Mouse (Mus musculus) ES-Bruce4 (cell line): ENCODE results near the gene Pex26. TPM values are rescaled to one million over a fixed set of nuclear protein-coding genes. Genes with fewer than 3 reads are reported as not detected.

ENCODE experiments used
- H3K27ac ChIP-seq: 2 replicates; pipeline ENCODE4 v1.5.1; 2012; ENCODE audit warnings: low read length, inconsistent platforms; ENCODE audit not compliant: insufficient read depth
- H3K27me3 ChIP-seq: 2 replicates; pipeline ENCODE4 v1.6.1; 2012; ENCODE audit warnings: mild to moderate bottlenecking, low read length, inconsistent platforms; ENCODE audit not compliant: control insufficient read depth, poor library complexity, insufficient read depth, severe bottlenecking
- H3K36me3 ChIP-seq: 2 replicates; pipeline ENCODE4 v1.6.1; 2012; ENCODE audit warnings: inconsistent platforms, mild to moderate bottlenecking, low read length, moderate library complexity; ENCODE audit not compliant: control insufficient read depth, poor library complexity, insufficient read depth, severe bottlenecking
- H3K4me1 ChIP-seq: one replicate; pipeline ENCODE4 v1.8.1; 2011; ENCODE audit warnings: low read length; ENCODE audit not compliant: control insufficient read depth, insufficient read depth
- H3K4me3 ChIP-seq: 2 replicates; pipeline ENCODE4 v1.5.1; 2011; ENCODE audit warnings: low read depth, mild to moderate bottlenecking, low read length
- H3K9ac ChIP-seq: 2 replicates; pipeline ENCODE4 v1.6.1; 2012; ENCODE audit warnings: low read depth, mild to moderate bottlenecking, inconsistent platforms; ENCODE audit not compliant: poor library complexity, severe bottlenecking
- H3K9me3 ChIP-seq: replicated peaks from 2 replicates; pipeline ENCODE4 v1.6.1; 2012; ENCODE audit warnings: mild to moderate bottlenecking, low read length, inconsistent platforms; ENCODE audit not compliant: control insufficient read depth, poor library complexity, insufficient read depth, severe bottlenecking
- CTCF ChIP-seq: IDR thresholded peaks from one replicate; pipeline ENCODE4 v1.8.1; 2011; ENCODE audit warnings: low read depth, low read length
- EP300 ChIP-seq: IDR thresholded peaks from 2 replicates; pipeline ENCODE4 v1.6.1; 2011; ENCODE audit warnings: low read depth, low read length; ENCODE audit not compliant: insufficient read depth
- POLR2A ChIP-seq: IDR thresholded peaks from one replicate; pipeline ENCODE4 v1.8.1; 2011; ENCODE audit warnings: low read length; ENCODE audit not compliant: insufficient read depth
- polyA plus RNA-seq: library from polyadenylated mRNA; stranded (reverse); fragments of >200 nt; gene quantifications from 2 replicates; pipeline ENCODE4 v1.2.4, GENCODE M21; 2011; ENCODE audit warnings: low read depth; ENCODE audit not compliant: missing spikeins, insufficient read depth, insufficient read length

The Pex26 gene
- polyA plus RNA-seq, 1 experiment, result 10.7 TPM

DNA sequence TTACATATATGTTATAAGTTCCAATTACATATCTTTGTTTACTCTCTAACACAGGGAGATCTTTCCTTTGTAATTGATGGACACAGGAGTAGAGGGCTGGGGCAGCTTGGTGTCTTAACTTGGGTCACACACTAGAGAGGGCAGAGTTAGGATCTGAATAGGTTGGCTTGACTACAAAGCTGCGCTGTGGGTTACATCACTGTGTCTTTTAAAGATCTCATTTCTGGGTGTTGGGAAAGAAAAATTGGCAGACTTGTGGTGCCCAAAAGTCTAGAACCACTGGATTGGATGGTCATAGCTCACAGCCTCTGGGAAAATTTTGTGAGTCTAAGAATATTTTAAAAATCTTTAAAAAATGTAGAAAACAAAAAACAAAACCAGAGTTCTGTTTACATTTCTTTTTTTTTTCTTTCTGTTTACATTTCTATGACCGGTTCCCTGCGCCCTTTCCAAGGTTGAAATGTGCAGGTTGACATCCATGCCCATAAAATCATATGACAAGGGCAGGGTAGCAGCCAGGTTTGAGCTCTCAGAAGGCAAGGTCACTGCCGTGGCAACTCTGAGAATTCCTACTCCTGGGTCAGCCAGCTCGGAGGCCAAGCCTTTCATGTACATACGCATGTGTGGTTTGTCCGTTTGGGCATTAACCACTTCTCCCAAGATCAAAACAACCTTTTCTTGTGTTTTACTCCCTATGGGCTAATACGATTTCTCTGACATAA is 38.6 kb downstream of the Pex26 start:
- H3K27me3 ChIP-seq, result no peaks in the 10 kb centered on the region
- no peaks in the 10 kb centered on the region for H3K36me3 ChIP-seq
- H3K27ac ChIP-seq, result no peak overlapping the region
- H3K4me3 ChIP-seq, result no peak overlapping the region
- no peak overlapping the region for H3K9ac ChIP-seq
- TF ChIP-seq EP300 (no peak), CTCF (no peak)
- no peaks in the 10 kb centered on the region for H3K4me1 ChIP-seq
- H3K9me3 ChIP-seq, result no peaks in the 10 kb centered on the region

DNA sequence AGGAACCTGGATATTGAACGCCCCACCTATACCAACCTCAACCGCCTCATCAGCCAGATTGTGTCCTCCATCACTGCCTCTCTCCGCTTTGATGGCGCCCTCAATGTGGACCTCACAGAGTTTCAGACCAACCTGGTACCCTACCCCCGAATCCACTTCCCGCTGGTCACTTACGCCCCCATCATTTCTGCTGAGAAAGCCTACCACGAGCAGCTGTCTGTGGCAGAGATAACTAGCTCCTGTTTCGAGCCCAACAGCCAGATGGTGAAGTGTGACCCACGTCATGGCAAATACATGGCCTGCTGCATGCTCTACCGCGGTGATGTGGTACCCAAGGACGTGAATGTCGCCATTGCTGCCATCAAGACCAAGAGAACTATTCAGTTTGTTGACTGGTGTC is 39.5 kb downstream of the Pex26 start:
- TF ChIP-seq POLR2A (no peak), CTCF (no peak), EP300 (no peak)
- Histone ChIP-seq H3K9me3 (no peaks in the 10 kb centered on the region), H3K27ac (no peak overlapping the region), H3K4me1 (no peaks in the 10 kb centered on the region), H3K27me3 (no peaks in the 10 kb centered on the region), H3K36me3 (no peaks in the 10 kb centered on the region), H3K4me3 (no peak overlapping the region), H3K9ac (no peak overlapping the region)

DNA sequence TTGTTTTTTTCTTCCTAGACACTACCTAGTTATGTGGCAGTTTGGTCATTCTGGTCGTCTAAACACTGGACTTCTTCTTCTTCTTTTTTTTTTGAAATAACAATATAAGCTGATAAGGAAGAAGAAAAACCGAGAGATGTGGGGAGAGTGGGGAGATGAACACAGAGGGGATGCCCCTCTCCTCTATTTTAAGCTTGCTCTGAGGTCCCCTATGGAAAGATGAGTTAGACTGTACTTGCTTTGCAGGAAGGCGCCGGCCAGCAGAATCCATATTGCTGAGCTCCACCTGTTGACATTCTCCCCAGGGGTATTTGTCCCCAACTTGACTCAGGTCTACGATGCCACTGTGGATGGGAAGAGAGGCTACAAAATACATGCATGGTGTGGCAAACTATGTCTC is 40.6 kb downstream of the Pex26 start:
- no peak overlapping the region for H3K27ac ChIP-seq
- H3K9ac ChIP-seq, result no peak overlapping the region
- H3K9me3 ChIP-seq, result no peaks in the 10 kb centered on the region
- H3K27me3 ChIP-seq, result no peaks in the 10 kb centered on the region
- H3K4me1 ChIP-seq, result no peaks in the 10 kb centered on the region
- no peaks in the 10 kb centered on the region for H3K36me3 ChIP-seq
- H3K4me3 ChIP-seq, result no peak overlapping the region
- TF ChIP-seq POLR2A, result no peak
- TF ChIP-seq CTCF, result no peak
- TF ChIP-seq EP300, result no peak

GRCm38 (mm10) chr6:121224993-121225392 is 41.5 kb downstream of the Pex26 start:
- no peaks in the 10 kb centered on the region for H3K4me1 ChIP-seq
- no peak overlapping the region for H3K27ac ChIP-seq
- H3K9ac ChIP-seq, result no peak overlapping the region
- H3K9me3 ChIP-seq, result no peaks in the 10 kb centered on the region
- TF ChIP-seq POLR2A, result no peak
- TF ChIP-seq EP300, result no peak
- TF ChIP-seq CTCF, result no peak
- no peak overlapping the region for H3K4me3 ChIP-seq
- no peaks in the 10 kb centered on the region for H3K27me3 ChIP-seq
- no peaks in the 10 kb centered on the region for H3K36me3 ChIP-seq

DNA sequence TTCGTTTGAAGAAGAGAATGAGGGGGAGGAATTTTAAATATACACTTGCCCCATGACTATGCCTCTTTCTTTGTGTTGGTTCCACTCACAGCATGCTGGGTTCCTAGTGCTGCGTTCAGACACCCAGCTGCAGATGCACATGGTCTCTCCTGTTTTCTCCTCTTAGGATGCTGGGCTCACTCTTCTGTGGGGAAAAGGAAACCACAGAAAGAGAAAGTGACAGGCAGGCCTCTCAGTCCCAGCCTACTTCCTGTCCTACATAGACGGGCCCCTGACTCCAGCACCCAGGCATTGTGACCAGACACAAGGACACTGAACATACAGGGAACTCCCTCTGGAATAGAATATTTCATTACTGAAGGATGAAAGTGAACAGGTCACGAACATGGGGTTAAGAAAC is 42.6 kb downstream of the Pex26 start:
- Histone ChIP-seq H3K9ac (no peak overlapping the region), H3K4me1 (no peaks in the 10 kb centered on the region), H3K36me3 (no peaks in the 10 kb centered on the region), H3K27ac (no peak overlapping the region), H3K9me3 (no peaks in the 10 kb centered on the region), H3K27me3 (no peaks in the 10 kb centered on the region), H3K4me3 (no peak overlapping the region)
- TF ChIP-seq CTCF (no peak), POLR2A (no peak)

DNA sequence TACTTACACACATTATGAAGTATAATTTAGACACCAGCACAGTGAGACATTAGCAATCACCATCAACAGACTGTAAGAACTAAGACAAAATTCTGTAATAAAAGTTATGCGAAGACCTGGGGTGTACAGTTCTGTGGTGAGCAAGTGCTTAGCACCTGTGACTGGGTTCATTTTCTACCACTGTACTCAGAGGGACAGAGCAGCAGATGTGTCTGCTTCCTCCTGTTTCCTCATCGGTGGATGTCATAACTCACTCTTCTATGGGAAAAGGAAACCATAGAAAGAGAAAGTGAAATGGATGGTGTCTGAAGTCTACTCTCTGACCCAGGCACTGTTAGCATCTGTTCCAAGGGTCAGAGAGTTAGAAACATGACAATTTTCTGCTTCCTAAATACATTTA is 43.3 kb downstream of the Pex26 start:
- Histone ChIP-seq H3K36me3 (no peaks in the 10 kb centered on the region), H3K4me1 (no peaks in the 10 kb centered on the region), H3K4me3 (no peak overlapping the region), H3K9me3 (no peaks in the 10 kb centered on the region), H3K9ac (no peak overlapping the region), H3K27ac (no peak overlapping the region), H3K27me3 (no peaks in the 10 kb centered on the region)
- TF ChIP-seq POLR2A (no peak), CTCF (no peak), EP300 (no peak)
